ENCODE assay signal across 8 mouse cellular contexts in genomic region chr5:4023742-4024681, GRCm38 (mm10).
DNase-seq lines count a peak whose midpoint lies in the region; ATAC-seq lines count a peak whose summit lies in the region.

No protein-coding gene starts in this region.

- no peaks in the 10 kb centered on the region for H3K4me1 ChIP-seq in forebrain, embryonic 14.5 days (ENCODE audit: control insufficient read depth, insufficient read depth, low read length)
- H3K4me1 ChIP-seq in forebrain, embryonic 12.5 days: no peaks in the 10 kb centered on the region
- H3K4me1 ChIP-seq in intestine, embryonic 16.5 days (ENCODE audit: control insufficient read depth, insufficient read depth, low read length): peaks cover 19% of the 10 kb centered on the region

- H3K9ac ChIP-seq in forebrain, embryonic 14.5 days (ENCODE audit: low read length): no peak overlapping the region
- no peak overlapping the region for H3K9ac ChIP-seq in forebrain, embryonic 12.5 days
- H3K9ac ChIP-seq in intestine, embryonic 16.5 days (ENCODE audit: low read depth, low read length): no peak overlapping the region

- no peak for ATAC-seq in forebrain, embryonic 14.5 days
- no peak for ATAC-seq in forebrain, embryonic 12.5 days (ENCODE audit: low FRiP score)
- ATAC-seq in intestine, embryonic 16.5 days: peak; percentile 46

- no peak overlapping the region for H3K27ac ChIP-seq in forebrain, embryonic 14.5 days (ENCODE audit: low read depth, low read length)
- no peak overlapping the region for H3K27ac ChIP-seq in forebrain, embryonic 12.5 days
- H3K27ac ChIP-seq in intestine, embryonic 16.5 days (ENCODE audit: low read length): peak overlapping the region; percentile 71

- H3K4me3 ChIP-seq in forebrain, embryonic 14.5 days (ENCODE audit: low read depth, low read length): no peak overlapping the region
- H3K4me3 ChIP-seq in forebrain, embryonic 12.5 days (replicated peaks): no peak overlapping the region
- H3K4me3 ChIP-seq in intestine, embryonic 16.5 days (ENCODE audit: low read length): 0 out of 2 replicates have a peak overlapping the region, but pooled peaks have one; percentile 2

- H3K9me3 ChIP-seq in forebrain, embryonic 14.5 days (replicated peaks; ENCODE audit: control insufficient read depth, low read length): no peaks in the 10 kb centered on the region
- no peaks in the 10 kb centered on the region for H3K9me3 ChIP-seq in forebrain, embryonic 12.5 days
- H3K9me3 ChIP-seq in intestine, embryonic 16.5 days (ENCODE audit: control insufficient read depth, low read length): no peaks in the 10 kb centered on the region

- H3K36me3 ChIP-seq in forebrain, embryonic 14.5 days (ENCODE audit: control insufficient read depth, insufficient read depth, low read length): peaks cover 37% of the 10 kb centered on the region
- peaks cover 29% of the 10 kb centered on the region for H3K36me3 ChIP-seq in forebrain, embryonic 12.5 days (replicated peaks)
- H3K36me3 ChIP-seq in intestine, embryonic 16.5 days (ENCODE audit: control insufficient read depth, insufficient read depth, low read length): 0 out of 2 replicates have a peak, but pooled peaks cover 9% of the 10 kb centered on the region

- peak; percentile 18 for DNase-seq in forebrain, embryonic 14.5 days (ENCODE audit: low spot score)
- peak; percentile 72 for DNase-seq in adrenal gland, postnatal 10 days
- peak; percentile 52 for DNase-seq in fibroblast of lung, adult 2 months (ENCODE audit: low read depth)
- DNase-seq in lung, postnatal 25 days (ENCODE audit: low spot score): peak; percentile 8
- no peak for DNase-seq in left cerebral cortex, adult 9 months (ENCODE audit: low spot score in 2 of 2)
- no peak for DNase-seq in layer of hippocampus, adult 9-11 months

- H3K27me3 ChIP-seq in forebrain, embryonic 14.5 days (replicated peaks; ENCODE audit: control insufficient read depth, insufficient read depth, low read length): no peaks in the 10 kb centered on the region
- no peaks in the 10 kb centered on the region for H3K27me3 ChIP-seq in forebrain, embryonic 12.5 days
- no peaks in the 10 kb centered on the region for H3K27me3 ChIP-seq in intestine, embryonic 16.5 days (replicated peaks; ENCODE audit: control insufficient read depth, insufficient read depth, low read length)

- WGBS in forebrain, embryonic 14.5 days: 76% methylated on average over 16 of the region's 16 CpGs
- 78% methylated on average over 16 of the region's 16 CpGs for WGBS in forebrain, embryonic 12.5 days
- 57% methylated on average over 16 of the region's 16 CpGs for WGBS in intestine, embryonic 16.5 days

- no peak overlapping the region for H3K4me2 ChIP-seq in forebrain, embryonic 14.5 days (ENCODE audit: low read length)
- no peak overlapping the region for H3K4me2 ChIP-seq in forebrain, embryonic 12.5 days
- 0 out of 2 replicates have a peak overlapping the region, but pooled peaks have one; percentile 16 for H3K4me2 ChIP-seq in intestine, embryonic 16.5 days (ENCODE audit: low read depth, low read length)

Comparison
In these comparisons a context has a peak if more than half of its experiments do, and no peak if none do; other contexts are left out.
1. DNase-seq: peak in forebrain, embryonic 14.5 days (single experiment), adrenal gland, postnatal 10 days (single experiment), fibroblast of lung, adult 2 months (single experiment) and lung, postnatal 25 days (single experiment); none in left cerebral cortex, adult 9 months (0 of 2) and layer of hippocampus, adult 9-11 months (single experiment).